Mouse (Mus musculus) E14TG2a.4 (cell line): Measurements from ENCODE around the gene Cxcl5.

Source experiments
- H3K27me3 ChIP-seq: 2 replicates; pipeline ENCODE4 v1.6.1; 2014; ENCODE audit warnings: low read length, control low read depth; ENCODE audit not compliant: insufficient read depth
- H3K36me3 ChIP-seq: 2 replicates; pipeline ENCODE4 v1.6.1; 2014; ENCODE audit warnings: low read length, control low read depth; ENCODE audit not compliant: insufficient read depth
- H3K4me1 ChIP-seq: replicated peaks from 2 replicates; pipeline ENCODE4 v1.6.1; 2014; ENCODE audit warnings: low read depth, low read length, control low read depth
- H3K4me3 ChIP-seq: replicated peaks from 2 replicates; pipeline ENCODE4 v1.5.1; 2014; ENCODE audit warnings: mild to moderate bottlenecking, low read length
- H3K9me3 ChIP-seq: 2 replicates; pipeline ENCODE4 v1.6.1; 2014; ENCODE audit warnings: low read length, control low read depth
- CTCF ChIP-seq: conservative IDR thresholded peaks from 2 replicates; pipeline ENCODE4 v1.5.1; 2014; ENCODE audit warnings: low read length
- NANOG ChIP-seq: IDR thresholded peaks from 2 replicates; pipeline ENCODE4 v1.6.1; 2014; ENCODE audit warnings: borderline replicate concordance, low read length, mixed read lengths
- POU5F1 ChIP-seq: IDR thresholded peaks from 2 replicates; pipeline ENCODE4 v1.6.1; 2014; ENCODE audit warnings: low read length, borderline replicate concordance

Gene Cxcl5

GRCm38 (mm10) chr5:90771880-90772653, 12.9 kb downstream of the Cxcl5 start, which contains the start of gene Pf4:
Gene Pf4, plus strand, starts transcription at chr5:90772435.
- no peak for TF ChIP-seq POU5F1
- TF ChIP-seq NANOG = no peak
- TF ChIP-seq CTCF = no peak
- Histone ChIP-seq H3K9me3 (no peaks in the 10 kb centered on the region), H3K4me3 (no peak within 1 kb of the TSS), H3K36me3 (no peaks in the 10 kb centered on the region), H3K4me1 (peaks cover 9% of the 10 kb centered on the region), H3K27me3 (no peaks in the 10 kb centered on the region)

- Histone ChIP-seq H3K4me1 (peaks cover 13% of the 10 kb centered on the region), H3K4me3 (no peak overlapping the region), H3K9me3 (no peaks in the 10 kb centered on the region), H3K27me3 (no peaks in the 10 kb centered on the region), H3K36me3 (no peaks in the 10 kb centered on the region)
- no peak for TF ChIP-seq CTCF
Measured at GRCm38 (mm10) chr5:90775562-90775961, 16.4 kb downstream of the Cxcl5 start.

GRCm38 (mm10) chr5:90777621-90778020, 18.5 kb downstream of the Cxcl5 start:
- Histone ChIP-seq H3K9me3 (no peaks in the 10 kb centered on the region), H3K27me3 (no peaks in the 10 kb centered on the region), H3K4me3 (no peak overlapping the region), H3K36me3 (no peaks in the 10 kb centered on the region), H3K4me1 (peaks cover 13% of the 10 kb centered on the region)
- no peak for TF ChIP-seq CTCF
- TF ChIP-seq NANOG = no peak
- TF ChIP-seq POU5F1 = no peak

- Histone ChIP-seq H3K36me3 (no peaks in the 10 kb centered on the region), H3K4me1 (peaks cover 13% of the 10 kb centered on the region), H3K27me3 (no peaks in the 10 kb centered on the region), H3K4me3 (no peak overlapping the region), H3K9me3 (no peaks in the 10 kb centered on the region)
- no peak for TF ChIP-seq NANOG
- TF ChIP-seq CTCF = no peak
- no peak for TF ChIP-seq POU5F1
Measured at GRCm38 (mm10) chr5:90778856-90779255, 19.7 kb downstream of the Cxcl5 start.

- Histone ChIP-seq H3K27me3 (peaks cover 3% of the 10 kb centered on the region), H3K4me1 (0 out of 2 replicates have a peak, but pooled peaks cover 6% of the 10 kb centered on the region), H3K36me3 (no peaks in the 10 kb centered on the region), H3K4me3 (no peak overlapping the region), H3K9me3 (no peaks in the 10 kb centered on the region)
- TF ChIP-seq POU5F1 (no peak), NANOG (no peak), CTCF (no peak)
Measured at GRCm38 (mm10) chr5:90783697-90784096, 24.5 kb downstream of the Cxcl5 start.

- TF ChIP-seq NANOG (no peak), POU5F1 (no peak), CTCF (peak; percentile 17; the same call in 1 of the 2 replicates)
- Histone ChIP-seq H3K9me3 (no peaks in the 10 kb centered on the region), H3K27me3 (peaks cover 8% of the 10 kb centered on the region), H3K36me3 (no peaks in the 10 kb centered on the region), H3K4me1 (0 out of 2 replicates have a peak, but pooled peaks cover 6% of the 10 kb centered on the region), H3K4me3 (peak within 1 kb of the TSS; percentile 69)
Measured at GRCm38 (mm10) chr5:90785659-90786588, 26.8 kb downstream of the Cxcl5 start, which contains the start of gene Cxcl3. Gene Cxcl3, plus strand, starts transcription at chr5:90786103.

- Histone ChIP-seq H3K4me3 (no peak overlapping the region), H3K27me3 (peaks cover 8% of the 10 kb centered on the region), H3K4me1 (0 out of 2 replicates have a peak, but pooled peaks cover 6% of the 10 kb centered on the region), H3K36me3 (no peaks in the 10 kb centered on the region), H3K9me3 (no peaks in the 10 kb centered on the region)
- TF ChIP-seq NANOG (no peak), POU5F1 (no peak), CTCF (0 out of 2 replicates have a peak, but pooled peaks have one; percentile 25)
Measured at GRCm38 (mm10) chr5:90788114-90788513, 29.0 kb downstream of the Cxcl5 start.
